Mouse (Mus musculus): ENCODE measurements at regions not wholly inside any gene's neighbourhood (a gene's known extent, or its start where the extent isn't known, plus 50 kb on each side); places are given as distances from the start of the nearest gene placed in this dataset.

- no peaks in the 10 kb centered on the region for H3K9me3 ChIP-seq
- peaks cover 9% of the 10 kb centered on the region; the same call in 1 of the 2 replicates for H3K4me1 ChIP-seq
- no peak overlapping the region for H3K9ac ChIP-seq
- no peak overlapping the region for H3K4me2 ChIP-seq (replicated peaks)
- no peak for ATAC-seq (ENCODE audit: low FRiP score, low read depth)
- H3K27me3 ChIP-seq (replicated peaks), result no peaks in the 10 kb centered on the region
- no peak overlapping the region for H3K27ac ChIP-seq
- WGBS, result 83% methylated on average over 4 of the region's 4 CpGs
- no peaks in the 10 kb centered on the region for H3K36me3 ChIP-seq
- H3K4me3 ChIP-seq, result no peak overlapping the region
Measured at GRCm38 (mm10) chr2:173349910-173350309, 73.6 kb upstream of the Pmepa1 start.

GRCm38 (mm10) chr2:173350405-173350804, 74.1 kb upstream of the Pmepa1 start:
- no peaks in the 10 kb centered on the region for H3K36me3 ChIP-seq
- peaks cover 9% of the 10 kb centered on the region; the same call in 1 of the 2 replicates for H3K4me1 ChIP-seq
- no peaks in the 10 kb centered on the region for H3K9me3 ChIP-seq
- no peaks in the 10 kb centered on the region for H3K27me3 ChIP-seq (replicated peaks)
- no peak overlapping the region for H3K4me2 ChIP-seq (replicated peaks)
- H3K27ac ChIP-seq, result no peak overlapping the region
- H3K9ac ChIP-seq, result no peak overlapping the region
- 88% methylated on average over 3 of the region's 3 CpGs for WGBS
- no peak overlapping the region for H3K4me3 ChIP-seq
- no peak for ATAC-seq (ENCODE audit: low FRiP score, low read depth)

GRCm38 (mm10) chr2:173350831-173351230, 74.5 kb upstream of the Pmepa1 start:
- Histone ChIP-seq H3K4me3 (no peak overlapping the region), H3K9ac (no peak overlapping the region), H3K36me3 (no peaks in the 10 kb centered on the region), H3K9me3 (no peaks in the 10 kb centered on the region), H3K27ac (no peak overlapping the region), H3K4me2 (replicated peaks) (no peak overlapping the region), H3K27me3 (replicated peaks) (no peaks in the 10 kb centered on the region), H3K4me1 (peaks cover 9% of the 10 kb centered on the region; the same call in 1 of the 2 replicates)
- WGBS, result 73% methylated on average over 3 of the region's 3 CpGs
- no peak for ATAC-seq (ENCODE audit: low FRiP score, low read depth)

- Histone ChIP-seq H3K9ac (no peak overlapping the region), H3K4me3 (no peak overlapping the region), H3K27ac (0 out of 2 replicates have a peak overlapping the region, but pooled peaks have one; percentile 3), H3K4me2 (replicated peaks) (no peak overlapping the region), H3K27me3 (replicated peaks) (no peaks in the 10 kb centered on the region), H3K36me3 (no peaks in the 10 kb centered on the region), H3K4me1 (peaks cover 9% of the 10 kb centered on the region; the same call in 1 of the 2 replicates), H3K9me3 (no peaks in the 10 kb centered on the region)
- no peak for ATAC-seq (ENCODE audit: low FRiP score, low read depth)
- WGBS, result 64% methylated on average over 18 of the region's 18 CpGs
Measured at GRCm38 (mm10) chr2:173351831-173352755, 75.8 kb upstream of the Pmepa1 start.

GRCm38 (mm10) chr2:173352756-173353139, 76.4 kb upstream of the Pmepa1 start:
- H3K36me3 ChIP-seq, result no peaks in the 10 kb centered on the region
- H3K4me1 ChIP-seq, result peaks cover 9% of the 10 kb centered on the region; the same call in 1 of the 2 replicates
- no peak for ATAC-seq (ENCODE audit: low FRiP score, low read depth)
- no peaks in the 10 kb centered on the region for H3K27me3 ChIP-seq (replicated peaks)
- H3K27ac ChIP-seq, result 0 out of 2 replicates have a peak overlapping the region, but pooled peaks have one; percentile 3
- H3K9ac ChIP-seq, result no peak overlapping the region
- no peak overlapping the region for H3K4me3 ChIP-seq
- no peak overlapping the region for H3K4me2 ChIP-seq (replicated peaks)
- 39% methylated on average over 3 of the region's 3 CpGs for WGBS
- no peaks in the 10 kb centered on the region for H3K9me3 ChIP-seq

- Histone ChIP-seq H3K4me1 (peaks cover 9% of the 10 kb centered on the region; the same call in 1 of the 2 replicates), H3K4me3 (no peak overlapping the region), H3K9me3 (no peaks in the 10 kb centered on the region), H3K36me3 (no peaks in the 10 kb centered on the region), H3K27me3 (replicated peaks) (no peaks in the 10 kb centered on the region), H3K4me2 (replicated peaks) (no peak overlapping the region), H3K27ac (no peak overlapping the region), H3K9ac (no peak overlapping the region)
- 71% methylated on average over 16 of the region's 16 CpGs for WGBS
- ATAC-seq (ENCODE audit: low FRiP score, low read depth), result no peak
Measured at GRCm38 (mm10) chr2:173353435-173354241, 77.3 kb upstream of the Pmepa1 start.

GRCm38 (mm10) chr2:173356786-173357185, 80.5 kb upstream of the Pmepa1 start:
- H3K9ac ChIP-seq, result no peak overlapping the region
- 57% methylated on average over 5 of the region's 5 CpGs for WGBS
- H3K9me3 ChIP-seq, result no peaks in the 10 kb centered on the region
- H3K27me3 ChIP-seq (replicated peaks), result no peaks in the 10 kb centered on the region
- no peak overlapping the region for H3K4me3 ChIP-seq
- no peak overlapping the region for H3K27ac ChIP-seq
- H3K4me2 ChIP-seq (replicated peaks), result no peak overlapping the region
- no peak for ATAC-seq (ENCODE audit: low FRiP score, low read depth)
- peaks cover 9% of the 10 kb centered on the region; the same call in 1 of the 2 replicates for H3K4me1 ChIP-seq
- no peaks in the 10 kb centered on the region for H3K36me3 ChIP-seq

- 0 out of 2 replicates have a peak overlapping the region, but pooled peaks have one; percentile 18 for H3K9ac ChIP-seq
- no peak overlapping the region for H3K27ac ChIP-seq
- peak; percentile 39; the same call in 1 of the 2 replicates for ATAC-seq (ENCODE audit: low FRiP score, low read depth)
Measured at GRCm38 (mm10) chr2:173365441-173366166, 89.3 kb upstream of the Pmepa1 start.

GRCm38 (mm10) chr2:173366734-173367133, 90.4 kb upstream of the Pmepa1 start:
- H3K27me3 ChIP-seq (replicated peaks), result peaks cover 6% of the 10 kb centered on the region
- H3K4me2 ChIP-seq (replicated peaks), result no peak overlapping the region
- no peaks in the 10 kb centered on the region for H3K9me3 ChIP-seq
- no peak overlapping the region for H3K4me3 ChIP-seq
- no peaks in the 10 kb centered on the region for H3K36me3 ChIP-seq
- no peak for ATAC-seq (ENCODE audit: low FRiP score, low read depth)
- H3K9ac ChIP-seq, result no peak overlapping the region
- peaks cover 24% of the 10 kb centered on the region for H3K4me1 ChIP-seq
- 76% methylated on average over 11 of the region's 11 CpGs for whole genome bisulfite sequencing
- H3K27ac ChIP-seq, result no peak overlapping the region

More at GRCm38 (mm10) chr2:173365441-173366166, 89.3 kb upstream of the Pmepa1 start:
- peak overlapping the region; percentile 58 for H3K4me2 ChIP-seq (replicated peaks)
- H3K4me3 ChIP-seq, result no peak overlapping the region
- H3K36me3 ChIP-seq, result no peaks in the 10 kb centered on the region
- peaks cover 24% of the 10 kb centered on the region for H3K4me1 ChIP-seq
- no peaks in the 10 kb centered on the region for H3K9me3 ChIP-seq
- WGBS, result 12% methylated on average over 24 of the region's 24 CpGs
- H3K27me3 ChIP-seq (replicated peaks), result peaks cover 6% of the 10 kb centered on the region

GRCm38 (mm10) chr2:173368899-173369298, 92.6 kb upstream of the Pmepa1 start:
- no peaks in the 10 kb centered on the region for H3K36me3 ChIP-seq
- WGBS, result 30% methylated on average over 7 of the region's 7 CpGs
- no peak overlapping the region for H3K27ac ChIP-seq
- peaks cover 6% of the 10 kb centered on the region for H3K27me3 ChIP-seq (replicated peaks)
- ATAC-seq (ENCODE audit: low FRiP score, low read depth), result no peak
- peaks cover 24% of the 10 kb centered on the region for H3K4me1 ChIP-seq
- H3K9ac ChIP-seq, result no peak overlapping the region
- H3K4me3 ChIP-seq, result no peak overlapping the region
- no peaks in the 10 kb centered on the region for H3K9me3 ChIP-seq
- H3K4me2 ChIP-seq (replicated peaks), result no peak overlapping the region

GRCm38 (mm10) chr2:173376926-173377325, 100.6 kb upstream of the Pmepa1 start:
- Histone ChIP-seq H3K27ac (no peak overlapping the region), H3K9ac (no peak overlapping the region)

More at GRCm38 (mm10) chr2:173376926-173377325, 100.6 kb upstream of the Pmepa1 start:
- no peaks in the 10 kb centered on the region for H3K9me3 ChIP-seq
- H3K4me1 ChIP-seq, result peaks cover 17% of the 10 kb centered on the region
- H3K4me2 ChIP-seq (replicated peaks), result no peak overlapping the region
- ATAC-seq (ENCODE audit: low FRiP score, low read depth), result no peak
- no peak overlapping the region for H3K4me3 ChIP-seq
- no peaks in the 10 kb centered on the region for H3K27me3 ChIP-seq (replicated peaks)
- 72% methylated on average over 6 of the region's 6 CpGs for WGBS
- H3K36me3 ChIP-seq, result no peaks in the 10 kb centered on the region
